Mouse (Mus musculus) induced T-regulatory cell, adult 2 months (primary cell): ENCODE measurements at regions not wholly inside any gene's neighbourhood (a gene's known extent, or its start where the extent isn't known, plus 50 kb on each side); places are given as distances from the start of the nearest gene placed in this dataset.
"Not testable (repeated sequence)": the region's sequence is repeated elsewhere in the genome, so short reads cannot be mapped to it uniquely, and the experiment has no call there.

Experiments used
- DNase-seq: peaks from one replicate; pipeline ENCODE4 v3.0.0-alpha.2; 2012; ENCODE audit warnings: low read depth

GRCm38 (mm10) chr1:30548761-30549160 lies 325.0 kb downstream of the Phf3 start:
- not testable (repeated sequence) for DNase-seq

GRCm38 (mm10) chr1:30540088-30540698 lies 333.5 kb downstream of the Phf3 start:
- no peak for DNase-seq

GRCm38 (mm10) chr1:30536989-30537975 lies 336.4 kb downstream of the Phf3 start:
- DNase-seq = no peak

DNA sequence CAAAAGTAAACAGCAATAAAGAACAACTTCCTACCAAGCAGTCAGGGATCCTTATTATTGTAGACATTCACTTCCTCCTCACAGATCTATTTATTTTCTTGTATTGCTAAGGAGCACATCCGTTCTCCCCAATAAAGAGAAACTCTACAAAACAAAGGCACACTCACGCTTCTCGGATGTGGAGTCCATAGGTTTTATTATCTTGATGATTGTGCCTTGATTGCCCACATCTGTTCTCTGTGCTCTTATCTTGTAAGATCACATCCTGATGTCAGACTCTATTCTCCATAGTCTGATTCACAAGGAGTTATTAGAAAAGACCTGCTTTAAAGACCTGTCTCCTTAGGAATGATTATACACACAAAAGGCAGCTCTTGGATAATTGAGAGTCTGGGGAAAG lies 356.4 kb downstream of the Phf3 start:
- no peak for DNase-seq

GRCm38 (mm10) chr1:30515846-30516245 lies 357.9 kb downstream of the Phf3 start:
- DNase-seq = no peak

GRCm38 (mm10) chr1:30503224-30503623 lies 370.5 kb downstream of the Phf3 start:
- DNase-seq = no peak

DNA sequence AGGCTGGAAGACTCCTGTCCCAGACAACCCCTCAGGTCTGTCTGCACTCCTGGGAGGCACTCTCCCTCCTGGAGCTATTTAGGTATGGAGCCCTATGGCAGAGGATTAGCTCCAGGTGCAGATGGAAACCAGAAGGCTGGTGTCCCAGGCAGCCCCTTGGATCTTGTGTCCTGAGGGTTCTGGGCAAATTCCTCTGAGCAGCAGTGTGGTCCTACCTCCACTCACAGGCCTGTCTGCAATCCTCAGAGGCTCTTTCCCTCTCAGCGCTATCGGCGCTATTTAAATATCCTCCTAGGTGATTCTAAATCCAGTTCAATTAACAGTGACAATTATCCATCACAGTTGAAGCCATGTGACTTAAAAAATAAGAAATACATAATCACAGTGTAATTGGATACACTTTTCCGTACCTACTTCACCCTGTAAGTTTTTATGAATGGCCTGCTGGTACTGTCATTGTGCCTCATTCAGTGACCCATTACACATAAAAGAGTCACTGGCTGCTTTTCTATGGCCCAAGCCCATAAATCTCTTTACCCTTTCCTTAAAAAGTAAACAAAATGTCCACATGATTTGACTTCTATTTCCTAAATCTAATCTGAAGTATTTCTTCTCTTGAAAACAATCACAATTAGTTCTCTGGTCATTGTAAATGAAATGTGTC lies 413.3 kb downstream of the Phf3 start:
- no peak for DNase-seq

DNA sequence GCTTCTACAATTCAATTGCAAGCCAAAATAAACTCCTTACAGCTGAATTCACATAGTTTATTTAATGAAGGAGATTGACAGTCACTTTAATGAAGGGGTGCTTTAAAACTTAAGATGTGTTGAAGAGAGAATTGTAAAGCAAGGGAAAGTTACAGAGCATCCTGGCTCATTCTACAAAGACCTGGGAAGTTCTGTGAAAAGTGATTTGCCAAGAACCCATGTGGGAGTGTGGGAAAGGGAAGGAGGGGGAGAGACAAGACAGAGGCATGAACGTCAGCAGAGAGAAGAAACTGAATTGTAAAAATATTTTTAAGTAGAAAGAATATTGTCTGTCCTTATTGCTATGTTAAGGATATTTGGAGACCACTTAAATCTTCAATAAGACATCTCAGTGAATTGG lies 435.8 kb downstream of the Phf3 start:
- no peak for DNase-seq

GRCm38 (mm10) chr1:30416582-30416981 lies 457.1 kb downstream of the Phf3 start:
- no peak for DNase-seq

DNA sequence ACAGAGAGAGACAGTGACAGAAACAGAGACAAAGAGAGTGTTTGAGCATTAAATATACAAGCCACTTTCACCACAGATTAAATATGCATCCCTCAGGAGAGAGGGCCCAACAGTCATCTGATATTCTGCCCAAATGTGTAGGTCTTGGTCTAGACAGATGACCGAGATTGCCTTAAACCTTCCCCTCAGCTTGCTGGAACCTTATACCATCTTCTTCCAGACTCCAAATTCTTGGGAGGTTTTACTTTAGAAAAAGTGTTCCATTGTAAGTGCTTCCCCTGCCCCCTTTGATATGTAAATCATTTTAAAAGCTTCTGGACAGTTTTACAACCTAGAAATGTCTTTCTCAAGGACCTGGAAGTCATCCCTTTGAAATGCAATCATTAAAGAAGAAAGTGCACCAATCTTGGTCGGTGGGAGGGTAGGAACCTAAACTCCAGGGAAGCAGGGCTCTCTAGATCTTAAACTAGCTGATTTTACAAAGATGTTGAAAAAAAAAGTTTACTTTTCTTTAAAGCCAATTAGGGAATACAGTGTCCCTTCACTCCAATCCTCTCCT lies 458.8 kb downstream of the Phf3 start:
- no peak for DNase-seq
